In genomic region chr2:132444442-132445161, GRCm38 (mm10) we compare ENCODE assay signal across 14 mouse cellular contexts. TPM values are rescaled to one million over a fixed set of nuclear protein-coding genes. Genes with fewer than 3 reads are reported as not detected.
DNase-seq lines count a peak whose midpoint lies in the region; ATAC-seq lines count a peak whose summit lies in the region.
"Had no signal": no experiment of that assay in that cellular context is flagged by ENCODE, and none has a peak within 500 bp of the region (broad histone marks: within the 10 kb centered on the region; RNA-seq: fewer than 3 reads in every experiment).

No protein-coding gene starts in this region.

- H3K27ac ChIP-seq in forebrain, embryonic 12.5 days = peak overlapping the region; percentile 78

- peaks cover 25% of the 10 kb centered on the region for H3K4me1 ChIP-seq in forebrain, embryonic 12.5 days
- H3K4me1 ChIP-seq: heart, embryonic 12.5 days had no signal

- WGBS in forebrain, embryonic 12.5 days = 10% methylated on average over 11 of the region's 11 CpGs

- peak; percentile 88 for ATAC-seq in forebrain, embryonic 12.5 days (ENCODE audit: low FRiP score)

- no peaks in the 10 kb centered on the region for H3K36me3 ChIP-seq in forebrain, embryonic 12.5 days (replicated peaks)
- H3K36me3 ChIP-seq: heart, embryonic 12.5 days had no signal

- H3K4me2 ChIP-seq in forebrain, embryonic 12.5 days = peak overlapping the region; percentile 25; the same call in 1 of the 2 replicates
- H3K4me2 ChIP-seq: heart, embryonic 12.5 days had no signal

- H3K27me3 ChIP-seq in forebrain, embryonic 12.5 days = 0 out of 2 replicates have a peak, but pooled peaks cover 2% of the 10 kb centered on the region
- H3K27me3 ChIP-seq: heart, embryonic 12.5 days had no signal

- no peaks in the 10 kb centered on the region for H3K9me3 ChIP-seq in forebrain, embryonic 12.5 days
- H3K9me3 ChIP-seq: heart, embryonic 12.5 days had no signal

- peak; percentile 40 to 50 for DNase-seq in right cerebral cortex, postnatal 10 days (ENCODE audit: low spot score in 2 of 2)
- no peak for DNase-seq in right cerebral cortex, postnatal 14 days
- DNase-seq in hindlimb bud, embryonic 11.5 days (ENCODE audit: extremely low spot score, low read depth, low spot score) = peak; percentile 57
- peak; percentile 77 for DNase-seq in retina, embryonic 14.5 days (ENCODE audit: low spot score)
- no peak for DNase-seq in adipocyte (ENCODE audit: low spot score)
- DNase-seq in left cerebral cortex, adult 8-10 months (ENCODE audit: low spot score in 2 of 2) = no peak
- DNase-seq in right cerebral cortex, adult 2 months (ENCODE audit: low spot score in 2 of 2) = no peak
- DNase-seq: cerebellum, adult 18-20 months; kidney, postnatal 14 days had no signal

- H3K9ac ChIP-seq in forebrain, embryonic 12.5 days = no peak overlapping the region
- H3K9ac ChIP-seq: heart, embryonic 12.5 days had no signal

- no peak overlapping the region for H3K4me3 ChIP-seq in forebrain, embryonic 12.5 days (replicated peaks)
- H3K4me3 ChIP-seq: erythroblast, embryonic 14.5 days; heart, embryonic 12.5 days had no signal

RNA-seq across cellular contexts. Expression of gene Prokr2, which starts 59.4 kb away (rescaled TPM):
- polyA plus RNA-seq in forebrain, embryonic 12.5 days (2016; fragmentation: Nextera tagmentation; extraction: Ambion mirVana) = 3.0 and 3.3 TPM in 2 replicates
- total RNA-seq in left cerebral cortex, adult 8-10 months (2022) = 1 to 10 TPM; 1.4 to 2.8 (median 2.0) TPM
- total RNA-seq: liver, adult 2 months; megakaryocyte, adult 5-6 weeks had no signal
- polyA plus RNA-seq: erythroblast, embryonic 14.5 days; liver, adult 2 months had no signal

Comparison
In these comparisons a context has a peak if more than half of its experiments do, and no peak if none do; other contexts are left out.
1. DNase-seq: peak in right cerebral cortex, postnatal 10 days (2 of 2), hindlimb bud, embryonic 11.5 days (single experiment) and retina, embryonic 14.5 days (single experiment); none in right cerebral cortex, postnatal 14 days (single experiment), adipocyte (single experiment), left cerebral cortex, adult 8-10 months (0 of 2) and right cerebral cortex, adult 2 months (0 of 2).